Mouse (Mus musculus): ENCODE results near the gene Gp1bb. TPM values are rescaled to one million over a fixed set of nuclear protein-coding genes. Genes with fewer than 3 reads are reported as not detected.

Gene Gp1bb
- total and polyA plus RNA-seq, 3 experiments = 0.14 to 0.35 TPM; not detected in 1

GRCm38 (mm10) chr16:18636804-18637203, 14.6 kb upstream of the Gp1bb start:
- Histone ChIP-seq H3K36me3 (ENCODE audit: control insufficient read depth in 1 of 2, insufficient read depth in 2 of 2, low read length in 2 of 2) (no peaks in the 10 kb centered on the region), H3K9me3 (replicated peaks; ENCODE audit: insufficient read depth, low read length) (no peaks in the 10 kb centered on the region), H3K27ac (ENCODE audit: control insufficient read depth, low read depth, low read length) (no peak overlapping the region), H3K9ac (ENCODE audit: control insufficient read depth, low read depth, low read length, poor library complexity, severe bottlenecking) (no peak overlapping the region), H3K4me1 (ENCODE audit: control insufficient read depth in 1 of 2, insufficient read depth in 2 of 2, low read length in 2 of 2) (no peaks in the 10 kb centered on the region), H3K4me3 (ENCODE audit: control insufficient read depth in 1 of 2, insufficient read depth in 1 of 2, low read depth in 2 of 2, low read length in 2 of 2) (no peak overlapping the region), H3K27me3 (ENCODE audit: control insufficient read depth in 1 of 2, insufficient read depth in 2 of 2, low read length in 2 of 2) (peaks cover 3 to 5% of the 10 kb centered on the region in 2 experiments), H3K79me2 (ENCODE audit: control insufficient read depth, insufficient read depth, low read length, poor library complexity) (no peaks in the 10 kb centered on the region)
- DNase-seq (ENCODE audit: low read depth, low spot score) = no peak
- no peak for TF ChIP-seq POLR2AphosphoS5 (IDR thresholded peaks at IDR 0.05; ENCODE audit: borderline replicate concordance, low read depth, low read length)
- no peak for TF ChIP-seq MAX (IDR thresholded peaks at IDR 0.05; ENCODE audit: low read length)
- TF ChIP-seq CTCF (IDR thresholded peaks at IDR 0.05 in 2 of 3, conservative IDR thresholded peaks at IDR 0.05 in 1 of 3; ENCODE audit: control insufficient read depth in 1 of 3, insufficient read depth in 1 of 3, low read depth in 2 of 3, low read length in 3 of 3, poor library complexity in 1 of 3, severe bottlenecking in 1 of 3) = no peak
- TF ChIP-seq KAT2A (conservative IDR thresholded peaks at IDR 0.05; ENCODE audit: low read depth, low read length) = no peak
- no peak for TF ChIP-seq BHLHE40 (IDR thresholded peaks at IDR 0.05; ENCODE audit: borderline replicate concordance, low read depth, low read length)

GRCm38 (mm10) chr16:18636401-18636800, 14.2 kb upstream of the Gp1bb start:
- Histone ChIP-seq H3K4me1 (ENCODE audit: control insufficient read depth in 1 of 2, insufficient read depth in 2 of 2, low read length in 2 of 2) (no peaks in the 10 kb centered on the region), H3K9ac (ENCODE audit: control insufficient read depth, low read depth, low read length, poor library complexity, severe bottlenecking) (no peak overlapping the region), H3K36me3 (ENCODE audit: control insufficient read depth in 1 of 2, insufficient read depth in 2 of 2, low read length in 2 of 2) (no peaks in the 10 kb centered on the region), H3K9me3 (replicated peaks; ENCODE audit: insufficient read depth, low read length) (no peaks in the 10 kb centered on the region), H3K4me3 (ENCODE audit: control insufficient read depth in 1 of 2, insufficient read depth in 1 of 2, low read depth in 2 of 2, low read length in 2 of 2) (no peak overlapping the region), H3K79me2 (ENCODE audit: control insufficient read depth, insufficient read depth, low read length, poor library complexity) (no peaks in the 10 kb centered on the region), H3K27ac (ENCODE audit: control insufficient read depth, low read depth, low read length) (no peak overlapping the region), H3K27me3 (ENCODE audit: control insufficient read depth in 1 of 2, insufficient read depth in 2 of 2, low read length in 2 of 2) (peaks cover 3 to 5% of the 10 kb centered on the region in 2 experiments)
- TF ChIP-seq MEF2A (IDR thresholded peaks at IDR 0.05; ENCODE audit: extremely low read depth, insufficient replicate concordance, low read depth, low read length, poor library complexity, severe bottlenecking) (no peak), MAZ (IDR thresholded peaks at IDR 0.05; ENCODE audit: low read depth, low read length) (no peak)
- DNase-seq (ENCODE audit: low read depth, low spot score) = no peak

- Histone ChIP-seq H3K4me1 (ENCODE audit: control insufficient read depth in 1 of 2, insufficient read depth in 2 of 2, low read length in 2 of 2) (peaks cover 4 to 11% of the 10 kb centered on the region in 2 experiments; a peak in 3 of 4 replicates), H3K9ac (ENCODE audit: control insufficient read depth, low read depth, low read length, poor library complexity, severe bottlenecking) (no peak overlapping the region), H3K27ac (ENCODE audit: control insufficient read depth, low read depth, low read length) (no peak overlapping the region), H3K4me3 (ENCODE audit: control insufficient read depth in 1 of 2, insufficient read depth in 1 of 2, low read depth in 2 of 2, low read length in 2 of 2) (no peak overlapping the region), H3K9me3 (replicated peaks; ENCODE audit: insufficient read depth, low read length) (no peaks in the 10 kb centered on the region), H3K79me2 (ENCODE audit: control insufficient read depth, insufficient read depth, low read length, poor library complexity) (no peaks in the 10 kb centered on the region; the same call in 1 of the 2 replicates), H3K36me3 (ENCODE audit: control insufficient read depth in 1 of 2, insufficient read depth in 2 of 2, low read length in 2 of 2) (peaks cover 0 to 5% of the 10 kb centered on the region in 2 experiments; a peak in 1 of 4 replicates), H3K27me3 (ENCODE audit: control insufficient read depth in 1 of 2, insufficient read depth in 2 of 2, low read length in 2 of 2) (peaks cover 2 to 3% of the 10 kb centered on the region in 2 experiments)
- DNase-seq (ENCODE audit: low read depth, low spot score) = no peak
- TF ChIP-seq TCF12 (IDR thresholded peaks at IDR 0.05; ENCODE audit: low read depth, low read length) = no peak
Measured at GRCm38 (mm10) chr16:18633333-18633732, 11.1 kb upstream of the Gp1bb start.

GRCm38 (mm10) chr16:18632816-18633215, 10.6 kb upstream of the Gp1bb start:
- Histone ChIP-seq H3K36me3 (ENCODE audit: control insufficient read depth in 1 of 2, insufficient read depth in 2 of 2, low read length in 2 of 2) (peaks cover 0 to 5% of the 10 kb centered on the region in 2 experiments; a peak in 1 of 4 replicates), H3K4me3 (ENCODE audit: control insufficient read depth in 1 of 2, insufficient read depth in 1 of 2, low read depth in 2 of 2, low read length in 2 of 2) (no peak overlapping the region), H3K27me3 (ENCODE audit: control insufficient read depth in 1 of 2, insufficient read depth in 2 of 2, low read length in 2 of 2) (peaks cover 1 to 3% of the 10 kb centered on the region in 2 experiments; a peak in 2 of 4 replicates), H3K27ac (ENCODE audit: control insufficient read depth, low read depth, low read length) (no peak overlapping the region), H3K4me1 (ENCODE audit: control insufficient read depth in 1 of 2, insufficient read depth in 2 of 2, low read length in 2 of 2) (peaks cover 4 to 11% of the 10 kb centered on the region in 2 experiments; a peak in 3 of 4 replicates), H3K9ac (ENCODE audit: control insufficient read depth, low read depth, low read length, poor library complexity, severe bottlenecking) (no peak overlapping the region), H3K79me2 (ENCODE audit: control insufficient read depth, insufficient read depth, low read length, poor library complexity) (no peaks in the 10 kb centered on the region; the same call in 1 of the 2 replicates), H3K9me3 (replicated peaks; ENCODE audit: insufficient read depth, low read length) (no peaks in the 10 kb centered on the region)
- no peak for DNase-seq (ENCODE audit: low read depth, low spot score)
- no peak for TF ChIP-seq CHD2 (IDR thresholded peaks at IDR 0.05; ENCODE audit: low read length)
- TF ChIP-seq MYC (IDR thresholded peaks at IDR 0.05; ENCODE audit: low read depth, low read length) = no peak
- no peak for TF ChIP-seq EP300 (IDR thresholded peaks at IDR 0.05; ENCODE audit: low read depth in 1 of 2, low read length in 2 of 2)
- no peak for TF ChIP-seq RAD21 (IDR thresholded peaks at IDR 0.05; ENCODE audit: low read depth, low read length)
- TF ChIP-seq CHD1 (IDR thresholded peaks at IDR 0.05; ENCODE audit: low read depth, low read length) = no peak
- no peak for TF ChIP-seq GABPA (IDR thresholded peaks at IDR 0.05; ENCODE audit: low read depth, low read length)
- TF ChIP-seq MEF2A (IDR thresholded peaks at IDR 0.05; ENCODE audit: extremely low read depth, insufficient replicate concordance, low read depth, low read length, poor library complexity, severe bottlenecking) = no peak
- no peak for TF ChIP-seq MXI1 (IDR thresholded peaks at IDR 0.05; ENCODE audit: low read depth, low read length)
- no peak for TF ChIP-seq USF2 (IDR thresholded peaks at IDR 0.05; ENCODE audit: borderline replicate concordance in 1 of 2, insufficient read depth in 1 of 2, low read depth in 1 of 2, low read length in 2 of 2)
- TF ChIP-seq E2F4 (IDR thresholded peaks at IDR 0.05; ENCODE audit: borderline replicate concordance, low read depth, low read length) = no peak
- no peak for TF ChIP-seq MAX (IDR thresholded peaks at IDR 0.05; ENCODE audit: low read length)
- no peak for TF ChIP-seq ZNF384 (IDR thresholded peaks at IDR 0.05; ENCODE audit: low read depth, low read length)
- no peak for TF ChIP-seq ZC3H11A (IDR thresholded peaks at IDR 0.05; ENCODE audit: low read depth, low read length)
- no peak for TF ChIP-seq TBP (IDR thresholded peaks at IDR 0.05; ENCODE audit: low read depth, low read length)
